Mouse (Mus musculus) retina, postnatal 7 days (tissue): Measurements from ENCODE around the gene Gpsm1.
"Not testable (repeated sequence)": the region's sequence is repeated elsewhere in the genome, so short reads cannot be mapped to it uniquely, and the experiment has no call there.

Source experiments
- DNase-seq: peaks from one replicate; pipeline ENCODE4 v3.0.0-alpha.2; 2012; ENCODE audit warnings: low read depth, low spot score

Gene Gpsm1

GRCm38 (mm10) chr2:26368572-26368971, 53.3 kb downstream of the Gpsm1 start:
- DNase-seq = no peak

GRCm38 (mm10) chr2:26372396-26372795, 57.1 kb downstream of the Gpsm1 start:
- no peak for DNase-seq

GRCm38 (mm10) chr2:26380131-26380771, 64.9 kb downstream of the Gpsm1 start, which contains the start of gene Snapc4:
TSS of gene Snapc4 (minus strand) at chr2:26380653.
- DNase-seq = peak; percentile 75

GRCm38 (mm10) chr2:26380871-26381270, 65.6 kb downstream of the Gpsm1 start:
- DNase-seq = not testable (repeated sequence)

GRCm38 (mm10) chr2:26387713-26388112, 72.4 kb downstream of the Gpsm1 start:
- no peak for DNase-seq

DNA sequence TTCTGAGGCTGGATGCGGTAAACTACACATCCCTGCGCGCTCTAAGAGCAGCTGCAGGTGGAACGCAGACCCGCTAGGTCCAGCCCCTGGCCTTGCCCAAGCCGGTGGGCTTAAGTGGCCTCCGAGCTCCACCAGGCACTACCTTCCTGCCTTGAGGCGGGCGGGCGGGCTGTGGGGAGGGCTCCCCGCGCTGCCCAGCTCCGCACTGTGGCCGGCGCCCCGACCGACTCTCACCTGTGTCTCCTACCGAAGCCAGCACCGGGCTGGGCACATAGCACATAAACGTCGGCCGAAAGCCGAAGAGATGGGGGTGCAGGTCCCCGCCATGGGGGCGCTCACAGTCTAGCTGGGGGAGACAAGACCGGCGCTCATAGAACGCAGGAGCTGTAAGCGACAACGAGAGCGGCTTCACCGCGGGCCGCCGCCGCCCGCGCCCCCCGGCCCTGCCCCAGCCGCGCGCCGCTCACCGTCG, 73.4 kb downstream of the Gpsm1 start:
- no peak for DNase-seq

- DNase-seq = peak; percentile 75
These were observed 73.9 kb downstream of the Gpsm1 start, which contains the start of the genes Entr1 and Pmpca for GRCm38 (mm10) chr2:26389154-26389690. TSS of gene Entr1 (minus strand) at chr2:26389316. TSS of gene Pmpca (plus strand) at chr2:26389339.

DNA sequence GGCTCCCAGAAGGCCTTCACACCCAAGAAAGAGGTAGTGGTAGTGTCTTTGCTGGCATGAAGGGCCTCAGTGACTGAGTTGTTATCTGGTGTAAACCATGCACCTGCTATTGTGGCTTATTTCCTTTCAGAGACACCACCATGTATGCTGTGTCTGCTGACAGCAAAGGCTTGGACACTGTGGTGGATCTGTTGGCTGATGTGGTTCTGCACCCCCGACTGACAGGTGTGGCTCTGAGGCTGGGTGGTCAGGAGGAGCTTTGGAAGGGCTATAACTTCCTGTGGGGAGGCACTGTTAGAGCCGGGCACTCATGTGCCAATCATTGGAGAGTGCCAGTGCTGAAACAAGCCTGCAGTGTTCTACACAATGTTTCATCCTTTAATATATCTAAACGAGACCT, 75.6 kb downstream of the Gpsm1 start:
- no peak for DNase-seq

DNA sequence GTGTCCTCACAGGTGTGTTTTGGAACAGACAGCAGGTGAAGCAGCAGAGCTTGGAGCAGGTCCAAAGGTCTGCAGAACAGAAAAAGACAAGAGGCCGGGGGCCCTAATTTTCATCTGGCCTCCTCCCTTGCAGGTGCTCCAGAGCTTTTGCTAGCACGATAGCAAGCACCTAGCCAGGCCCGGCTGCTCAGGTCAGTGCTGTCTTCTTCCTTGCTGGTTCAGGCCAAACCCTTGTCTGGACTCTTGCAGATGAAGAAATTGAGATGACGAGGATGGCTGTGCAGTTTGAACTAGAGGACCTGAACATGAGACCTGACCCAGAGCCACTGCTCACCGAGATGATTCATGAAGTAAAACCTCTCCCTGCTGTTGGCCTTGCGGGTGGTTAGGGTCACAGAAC, 76.3 kb downstream of the Gpsm1 start:
- no peak for DNase-seq
